ENCODE assay signal across 15 mouse cellular contexts in genomic region chr16:89871382-89871781, GRCm38 (mm10).
DNase-seq lines count a peak whose midpoint lies in the region; ATAC-seq and TF ChIP-seq lines count a peak whose summit lies in the region.
"Had no signal": no experiment of that assay in that cellular context is flagged by ENCODE, and none has a peak within 500 bp of the region (broad histone marks: within the 10 kb centered on the region; RNA-seq: fewer than 3 reads in every experiment).

No protein-coding gene starts in this region.

- peak; percentile 25; the same call in 1 of the 2 replicates for ATAC-seq in liver, embryonic 13.5 days (ENCODE audit: low read depth)

- no peak for TF ChIP-seq CTCF in heart, adult 2 months (IDR thresholded peaks at IDR 0.05)
- TF ChIP-seq CTCF in spleen, adult 2 months (IDR thresholded peaks at IDR 0.05; ENCODE audit: extremely low read depth, insufficient read depth, insufficient read length, insufficient replicate concordance) = no peak

- DNase-seq in heart, embryonic 10.5 days (ENCODE audit: low spot score) = no peak
- no peak for DNase-seq in heart, adult 2 months
- no peak for DNase-seq in spleen, adult 2 months (ENCODE audit: low read depth in 1 of 2, low spot score in 2 of 2)
- DNase-seq in spleen, postnatal 4 days (ENCODE audit: low spot score in 2 of 2) = no peak
- DNase-seq in liver, embryonic 13.5 days = no peak
- peak; percentile 48 for DNase-seq in splenic B cell, adult 2 months (ENCODE audit: low read depth, low spot score)
- no peak for DNase-seq in thymus, postnatal 25 days
- DNase-seq in thymus, postnatal 4 days = no peak
- DNase-seq: adrenal gland, postnatal 10 days; cerebellum, adult 11 months; kidney, adult 8-10 months; lung, postnatal 4 days; thymus, postnatal 36 days had no signal

- H3K4me1 ChIP-seq in heart, embryonic 10.5 days = peaks cover 51% of the 10 kb centered on the region
- no peaks in the 10 kb centered on the region for H3K4me1 ChIP-seq in heart, adult 2 months (ENCODE audit: control insufficient read depth, insufficient read depth, low read length)
- H3K4me1 ChIP-seq in spleen, adult 2 months (ENCODE audit: control insufficient read depth, insufficient read depth, insufficient read length) = peaks cover 7% of the 10 kb centered on the region; the same call in 1 of the 2 replicates
- peaks cover 27% of the 10 kb centered on the region for H3K4me1 ChIP-seq in liver, embryonic 13.5 days (replicated peaks)

- no peak overlapping the region for H3K9ac ChIP-seq in heart, adult 2 months (ENCODE audit: low read depth, low read length)
- H3K9ac ChIP-seq in liver, embryonic 13.5 days = no peak overlapping the region
- H3K9ac ChIP-seq: limb, embryonic 13.5 days had no signal

- H3K27ac ChIP-seq in heart, embryonic 10.5 days = 0 out of 2 replicates have a peak overlapping the region, but pooled peaks have one; percentile 75
- H3K27ac ChIP-seq in heart, adult 2 months = no peak overlapping the region
- peak overlapping the region; percentile 72 for H3K27ac ChIP-seq in spleen, adult 2 months (ENCODE audit: insufficient read depth, low read length)
- H3K27ac ChIP-seq in liver, embryonic 13.5 days = 0 out of 2 replicates have a peak overlapping the region, but pooled peaks have one; percentile 16
- H3K27ac ChIP-seq: limb, embryonic 13.5 days had no signal

- no peaks in the 10 kb centered on the region for H3K79me2 ChIP-seq in heart, adult 2 months (replicated peaks; ENCODE audit: control insufficient read depth, insufficient read depth, low read length)

- WGBS in heart, embryonic 10.5 days = 70% methylated on average over 13 of the region's 13 CpGs
- WGBS in heart, adult 2 months = 59% methylated on average over 13 of the region's 13 CpGs
- 16% methylated on average over 13 of the region's 13 CpGs for WGBS in spleen, adult 2 months
- WGBS in liver, embryonic 13.5 days (ENCODE audit: insufficient replicate concordance) = 14% methylated on average over 13 of the region's 13 CpGs

- no peak overlapping the region for H3K4me3 ChIP-seq in heart, embryonic 10.5 days
- H3K4me3 ChIP-seq in heart, adult 2 months = no peak overlapping the region
- H3K4me3 ChIP-seq in spleen, adult 2 months (ENCODE audit: extremely low read depth, insufficient read depth, insufficient read length) = peak overlapping the region; percentile 50
- H3K4me3 ChIP-seq in liver, embryonic 13.5 days (replicated peaks) = no peak overlapping the region
- H3K4me3 ChIP-seq: embryonic facial prominence, embryonic 10.5 days; limb, embryonic 13.5 days had no signal

- H3K4me2 ChIP-seq in liver, embryonic 13.5 days = peak overlapping the region; percentile 45
- H3K4me2 ChIP-seq: limb, embryonic 13.5 days had no signal

- H3K36me3 ChIP-seq in heart, embryonic 10.5 days = peaks cover 20% of the 10 kb centered on the region
- H3K36me3 ChIP-seq in heart, adult 2 months (ENCODE audit: control insufficient read depth, insufficient read depth, low read length) = no peaks in the 10 kb centered on the region
- H3K36me3 ChIP-seq in spleen, adult 2 months (ENCODE audit: control insufficient read depth, insufficient read depth, low read length) = no peaks in the 10 kb centered on the region
- peaks cover 5% of the 10 kb centered on the region; the same call in 1 of the 2 replicates for H3K36me3 ChIP-seq in liver, embryonic 13.5 days
- H3K36me3 ChIP-seq in splenic B cell, adult 2 months (ENCODE audit: control insufficient read depth, insufficient read depth, low read length, poor library complexity, severe bottlenecking) = no peaks in the 10 kb centered on the region

- H3K9me3 ChIP-seq in heart, embryonic 10.5 days = no peaks in the 10 kb centered on the region
- no peaks in the 10 kb centered on the region for H3K9me3 ChIP-seq in liver, embryonic 13.5 days (replicated peaks)

- intact Hi-C loops in heart, adult 2 months (cut with DNase I) = no loop called here

- H3K27me3 ChIP-seq in heart, embryonic 10.5 days (ENCODE audit: insufficient read depth, poor library complexity, severe bottlenecking) = no peaks in the 10 kb centered on the region
- no peaks in the 10 kb centered on the region for H3K27me3 ChIP-seq in heart, adult 2 months (ENCODE audit: control insufficient read depth, insufficient read depth, low read length)
- H3K27me3 ChIP-seq in spleen, adult 2 months (ENCODE audit: control insufficient read depth, insufficient read depth, low read length) = no peaks in the 10 kb centered on the region
- no peaks in the 10 kb centered on the region for H3K27me3 ChIP-seq in liver, embryonic 13.5 days
- H3K27me3 ChIP-seq in splenic B cell, adult 2 months (ENCODE audit: control insufficient read depth, insufficient read depth, low read length, poor library complexity, severe bottlenecking) = no peaks in the 10 kb centered on the region
- H3K27me3 ChIP-seq: limb, embryonic 13.5 days had no signal

- TF ChIP-seq EP300 in heart, adult 2 months (IDR thresholded peaks at IDR 0.05; ENCODE audit: insufficient read depth, low read depth, low read length) = no peak

- no peak for TF ChIP-seq POLR2A in heart, adult 2 months (IDR thresholded peaks at IDR 0.05; ENCODE audit: insufficient read depth, low read depth, low read length)
- TF ChIP-seq POLR2A in spleen, adult 2 months (IDR thresholded peaks at IDR 0.05; ENCODE audit: low read depth, low read length) = no peak
